Mouse (Mus musculus) granulocyte monocyte progenitor cell, adult 5-6 weeks (primary cell): ENCODE data around the gene Utrn. TPM values are rescaled to one million over a fixed set of nuclear protein-coding genes. Genes with fewer than 3 reads are reported as not detected.

ENCODE experiments used
- ATAC-seq: replicated peaks from 2 replicates; pipeline ENCODE4 v1.8.0; 2016; ENCODE audit warnings: mild to moderate bottlenecking, moderate TSS enrichment, inconsistent platforms; ENCODE audit not compliant: poor library complexity, severe bottlenecking
- total RNA-seq, 2 experiments: library from RNA; stranded (forward) in 1 of 2; stranded (reverse) in 1 of 2; fragments of 200-712, 200-1000 nt in 1 of 2; fragments of >200 nt in 1 of 2; fragmentation: Nextera tagmentation in 1 of 2; gene quantifications; 2 replicates each; pipeline ENCODE4 v1.2.3; 2014 to 2017

Gene Utrn
- total RNA-seq, 2 experiments from 2014 or later = 26.6 to 28.4 TPM

- no peak for ATAC-seq
These were observed 385.7 kb downstream of the Utrn start for GRCm38 (mm10) chr10:12483494-12483893.

- no peak for ATAC-seq
These were observed 386.2 kb downstream of the Utrn start for GRCm38 (mm10) chr10:12482975-12483374.

- no peak for ATAC-seq
These were observed 394.1 kb downstream of the Utrn start for GRCm38 (mm10) chr10:12474850-12475621.

- ATAC-seq = no peak
These were observed 399.6 kb downstream of the Utrn start for GRCm38 (mm10) chr10:12469391-12470057.

GRCm38 (mm10) chr10:12467544-12467943 is 401.6 kb downstream of the Utrn start:
- no peak for ATAC-seq

- no peak for ATAC-seq
These were observed 408.2 kb downstream of the Utrn start for GRCm38 (mm10) chr10:12460945-12461344.

- no peak for ATAC-seq
These were observed 412.3 kb downstream of the Utrn start for GRCm38 (mm10) chr10:12456867-12457266.

GRCm38 (mm10) chr10:12452641-12453040 is 416.5 kb downstream of the Utrn start:
- no peak for ATAC-seq

- ATAC-seq = no peak
These were observed 425.0 kb downstream of the Utrn start for GRCm38 (mm10) chr10:12444122-12444521.

- no peak for ATAC-seq
These were observed 436.0 kb downstream of the Utrn start for GRCm38 (mm10) chr10:12433161-12433560.

GRCm38 (mm10) chr10:12430399-12430798 is 438.8 kb downstream of the Utrn start:
- ATAC-seq = no peak

- no peak for ATAC-seq
These were observed 442.3 kb downstream of the Utrn start for GRCm38 (mm10) chr10:12426866-12427265.

GRCm38 (mm10) chr10:12424944-12425343 is 444.2 kb downstream of the Utrn start:
- ATAC-seq = no peak

- no peak for ATAC-seq
These were observed 445.0 kb downstream of the Utrn start for GRCm38 (mm10) chr10:12423994-12424725.

GRCm38 (mm10) chr10:12414967-12415366 is 454.2 kb downstream of the Utrn start:
- no peak for ATAC-seq

- ATAC-seq = no peak
These were observed 462.6 kb downstream of the Utrn start for GRCm38 (mm10) chr10:12406338-12407110.

GRCm38 (mm10) chr10:12399450-12399849 is 469.7 kb downstream of the Utrn start:
- ATAC-seq = no peak

- ATAC-seq = no peak
These were observed 489.0 kb downstream of the Utrn start for GRCm38 (mm10) chr10:12380139-12380538.

GRCm38 (mm10) chr10:12379123-12379522 is 490.0 kb downstream of the Utrn start:
- no peak for ATAC-seq

GRCm38 (mm10) chr10:12377727-12378126 is 491.4 kb downstream of the Utrn start:
- no peak for ATAC-seq
